Mouse (Mus musculus) lung, postnatal 0 days (tissue): Measurements from ENCODE around the gene S100a16. TPM values are rescaled to one million over a fixed set of nuclear protein-coding genes. Genes with fewer than 3 reads are reported as not detected.

Experiments
- ATAC-seq: fragments of 200-750 bp; cut with Nextera tagmentation; 2 replicates; pipeline ENCODE4 v1.8.0; 2017; ENCODE audit warnings: moderate library complexity
- DNase-seq: peaks from one replicate; pipeline ENCODE4 v3.0.0-alpha.2; 2016; ENCODE audit warnings: low spot score
- H3K27ac ChIP-seq: fragments of 300-500 bp; sonication (generic); 2 replicates; pipeline ENCODE4 v1.5.1; 2014; ENCODE audit warnings: antibody characterized with exemption, mild to moderate bottlenecking, low read length, mixed read lengths
- H3K27me3 ChIP-seq: fragments of 300-500 bp; sonication (generic); replicated peaks from 2 replicates; pipeline ENCODE4 v1.6.1; 2014; ENCODE audit warnings: low read length, mixed read lengths; ENCODE audit not compliant: insufficient read depth
- H3K36me3 ChIP-seq: fragments of 300-500 bp; sonication (generic); 2 replicates; pipeline ENCODE4 v1.6.1; 2014; ENCODE audit warnings: low read length, mixed read lengths; ENCODE audit not compliant: insufficient read depth
- H3K4me1 ChIP-seq: fragments of 300-500 bp; sonication (generic); 2 replicates; pipeline ENCODE4 v1.6.1; 2014; ENCODE audit warnings: antibody characterized with exemption, low read depth, low read length, mixed read lengths; ENCODE audit not compliant: insufficient read depth
- H3K4me2 ChIP-seq: fragments of 300-500 bp; sonication (generic); replicated peaks from 2 replicates; pipeline ENCODE4 v1.6.1; 2014; ENCODE audit warnings: low read depth, mild to moderate bottlenecking, low read length, moderate library complexity, mixed read lengths
- H3K4me3 ChIP-seq: fragments of 300-500 bp; sonication (generic); 2 replicates; pipeline ENCODE4 v1.5.1; 2014; ENCODE audit warnings: low read depth, low read length
- H3K9ac ChIP-seq: fragments of 300-500 bp; sonication (generic); replicated peaks from 2 replicates; pipeline ENCODE4 v1.6.1; 2014; ENCODE audit warnings: low read depth, mild to moderate bottlenecking
- H3K9me3 ChIP-seq: fragments of 300-500 bp; sonication (generic); 2 replicates; pipeline ENCODE4 v1.6.1; 2016; ENCODE audit warnings: low read length, mixed read lengths
- CTCF ChIP-seq: IDR thresholded peaks from 2 replicates; pipeline ENCODE4 v1.5.1; 2016; ENCODE audit warnings: antibody characterized with exemption, mild to moderate bottlenecking
- EP300 ChIP-seq: IDR thresholded peaks from 2 replicates; pipeline ENCODE4 v1.6.1; 2016; ENCODE audit warnings: antibody characterized with exemption, mild to moderate bottlenecking, control low read depth
- WGBS: fragments of 180-500 bp; shearing (Covaris S2); extraction: QIAGEN DNeasy Blood & Tissue Kit; methylation state at CpG from one replicate; pipeline ENCODE4 v1.1.7; 2014; 5-methylcytosine and 5-hydroxymethylcytosine counted together
- polyA plus RNA-seq: library from polyadenylated mRNA; unstranded; fragments of >200 nt; fragmentation: Nextera tagmentation; extraction: Ambion mirVana; gene quantifications from 2 replicates; pipeline ENCODE4 v1.2.1, GENCODE M21; 2015

The S100a16 gene
- polyA plus RNA-seq, result 368 and 387 TPM in 2 replicates

DNA sequence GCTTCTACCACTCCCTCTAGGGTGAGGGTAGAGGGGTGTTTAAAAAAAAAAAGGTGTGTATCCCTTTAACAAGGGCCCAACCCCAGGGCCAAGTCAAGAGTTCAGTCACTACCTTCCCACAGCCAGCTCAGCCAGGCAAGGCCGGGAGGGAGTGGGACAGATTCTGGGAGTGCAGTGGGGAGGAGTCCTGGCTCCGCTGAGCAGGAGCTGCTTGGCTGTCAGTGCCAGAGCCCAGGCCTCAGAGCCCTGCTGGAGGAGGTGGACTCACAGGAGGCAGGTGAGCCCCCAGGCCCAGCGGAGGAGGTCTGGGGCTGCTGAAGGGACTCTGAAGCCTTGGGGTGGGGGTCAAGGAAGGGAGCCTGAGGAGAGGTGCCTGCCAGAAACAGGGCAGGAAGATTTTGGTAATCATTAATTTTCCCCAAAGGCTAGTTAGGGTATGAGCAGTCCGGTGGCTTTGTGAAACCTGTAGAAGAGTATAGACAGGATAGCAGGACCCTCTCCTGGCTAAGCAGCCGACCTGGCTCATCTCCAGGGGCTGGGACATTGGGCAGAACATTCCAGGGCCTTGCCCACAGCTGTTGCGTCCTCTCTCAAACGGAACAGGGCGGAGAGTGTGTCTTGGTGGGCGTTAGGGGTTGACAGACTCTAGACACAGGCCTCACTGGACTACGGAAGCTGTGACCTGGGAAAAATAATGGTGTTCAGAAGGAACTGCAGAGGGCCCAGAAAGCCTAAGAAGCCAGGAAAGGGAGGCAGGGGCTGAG lies at the start of gene S100a16:
S100a16 (plus strand) TSS at position 114 of the 764 bp plus-strand sequence.
- DNase-seq (peak; percentile 92), ATAC-seq (peak; percentile 87)
- H3K4me1 ChIP-seq, result no peaks in the 10 kb centered on the region; the same call in 1 of the 2 replicates
- H3K36me3 ChIP-seq, result no peaks in the 10 kb centered on the region
- peak within 1 kb of the TSS; percentile 48 for H3K4me2 ChIP-seq
- H3K27ac ChIP-seq, result peak within 1 kb of the TSS; percentile 87
- no peaks in the 10 kb centered on the region for H3K27me3 ChIP-seq
- peak within 1 kb of the TSS; percentile 34 for H3K4me3 ChIP-seq
- H3K9me3 ChIP-seq, result no peaks in the 10 kb centered on the region
- H3K9ac ChIP-seq, result peak within 1 kb of the TSS; percentile 46
- no peak for TF ChIP-seq CTCF
- TF ChIP-seq EP300, result no peak
- WGBS, result 21% methylated on average over 10 of the region's 10 CpGs

DNA sequence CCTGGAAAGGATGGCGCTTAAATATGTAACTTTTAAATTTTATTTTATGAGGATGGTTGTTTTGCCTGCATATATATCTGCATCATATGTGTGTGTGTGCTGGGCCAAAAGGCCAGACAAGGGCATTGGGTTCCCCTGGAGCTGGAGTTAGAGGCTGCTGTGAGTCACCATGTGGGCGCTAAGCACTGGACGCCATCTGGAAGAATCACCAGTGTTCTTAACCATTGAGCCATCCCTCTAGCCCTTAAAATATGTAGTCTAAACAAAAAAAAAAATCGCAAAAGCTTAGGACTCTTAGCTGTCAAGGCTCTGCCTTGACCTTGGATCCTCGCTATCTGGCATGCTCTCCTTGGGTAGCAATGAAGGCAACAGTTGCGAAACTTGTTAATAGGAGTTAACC lies 48.5 kb upstream of the S100a16 start:
- Histone ChIP-seq H3K9ac (no peak overlapping the region), H3K4me3 (no peak overlapping the region), H3K4me1 (0 out of 2 replicates have a peak, but pooled peaks cover 4% of the 10 kb centered on the region), H3K9me3 (no peaks in the 10 kb centered on the region), H3K4me2 (no peak overlapping the region), H3K36me3 (peaks cover 11% of the 10 kb centered on the region; the same call in 1 of the 2 replicates), H3K27ac (no peak overlapping the region), H3K27me3 (no peaks in the 10 kb centered on the region)
- no peak for TF ChIP-seq CTCF
- TF ChIP-seq EP300, result no peak
- DNase-seq (no peak), ATAC-seq (no peak)
- WGBS, result 72% methylated on average over 6 of the region's 6 CpGs

- DNase-seq (peak; percentile 99), ATAC-seq (peak; percentile 98)
- peak within 1 kb of the TSS; percentile 93 for H3K27ac ChIP-seq
- H3K36me3 ChIP-seq, result peaks cover 5% of the 10 kb centered on the region; the same call in 1 of the 2 replicates
- H3K4me2 ChIP-seq, result peak within 1 kb of the TSS; percentile 59
- TF ChIP-seq CTCF (peak; percentile 97), EP300 (no peak)
- WGBS, result under 1% methylated on average over 37 of the region's 37 CpGs
- H3K27me3 ChIP-seq, result no peaks in the 10 kb centered on the region
- no peaks in the 10 kb centered on the region for H3K9me3 ChIP-seq
- H3K9ac ChIP-seq, result peak within 1 kb of the TSS; percentile 70
- 0 out of 2 replicates have a peak, but pooled peaks cover 4% of the 10 kb centered on the region for H3K4me1 ChIP-seq
- peak within 1 kb of the TSS; percentile 85 for H3K4me3 ChIP-seq
Observed at GRCm38 (mm10) chr3:90490696-90491256, 46.3 kb upstream of the S100a16 start, which contains the start of gene Snapin. Gene Snapin, minus strand, starts transcription at chr3:90491033.

DNA sequence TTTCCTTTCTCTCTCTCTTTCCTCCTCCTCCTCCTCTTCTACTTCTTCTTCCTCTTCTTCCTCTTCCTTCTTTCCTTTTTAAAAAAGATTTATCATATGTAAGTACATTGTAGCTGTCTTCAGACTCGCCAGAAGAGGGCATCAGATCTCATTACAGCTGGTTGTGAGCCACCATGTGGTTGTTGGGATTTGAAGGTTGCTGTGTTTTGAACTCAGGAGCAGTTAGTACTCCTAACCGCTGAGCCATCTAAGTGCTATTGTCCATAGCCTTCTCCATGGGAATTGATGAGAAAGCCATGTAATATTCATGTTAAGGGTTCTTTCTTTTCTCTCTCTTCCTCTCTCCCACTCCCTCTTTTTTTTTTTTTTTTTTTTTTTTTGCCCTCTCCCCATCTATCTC lies 45.7 kb upstream of the S100a16 start:
- DNase-seq, result peak; percentile 45
- no peak overlapping the region for H3K4me2 ChIP-seq
- no peak for ATAC-seq
- 0 out of 2 replicates have a peak, but pooled peaks cover 4% of the 10 kb centered on the region for H3K4me1 ChIP-seq
- H3K27ac ChIP-seq, result no peak overlapping the region
- no peak overlapping the region for H3K4me3 ChIP-seq
- TF ChIP-seq CTCF (peak; percentile 65), EP300 (no peak)
- WGBS, result 38% methylated on average over 2 of the region's 2 CpGs
- H3K27me3 ChIP-seq, result no peaks in the 10 kb centered on the region
- peaks cover 5% of the 10 kb centered on the region; the same call in 1 of the 2 replicates for H3K36me3 ChIP-seq
- no peaks in the 10 kb centered on the region for H3K9me3 ChIP-seq
- H3K9ac ChIP-seq, result no peak overlapping the region

- ATAC-seq (no peak), DNase-seq (no peak)
- H3K27ac ChIP-seq, result no peak overlapping the region
- H3K36me3 ChIP-seq, result peaks cover 16% of the 10 kb centered on the region
- TF ChIP-seq CTCF, result no peak
- no peak for TF ChIP-seq EP300
- H3K4me1 ChIP-seq, result 0 out of 2 replicates have a peak, but pooled peaks cover 4% of the 10 kb centered on the region
- H3K4me3 ChIP-seq, result no peak overlapping the region
- 48% methylated on average over 4 of the region's 4 CpGs for WGBS
- no peaks in the 10 kb centered on the region for H3K9me3 ChIP-seq
- no peaks in the 10 kb centered on the region for H3K27me3 ChIP-seq
- H3K4me2 ChIP-seq, result no peak overlapping the region
- H3K9ac ChIP-seq, result no peak overlapping the region
Observed at GRCm38 (mm10) chr3:90493831-90494540, 43.1 kb upstream of the S100a16 start.
